ENCODE assay signal across 13 mouse cellular contexts in genomic region chr15:11457278-11457677, GRCm38 (mm10).
"Had no signal": no experiment of that assay in that cellular context is flagged by ENCODE, and none has a peak within 500 bp of the region (broad histone marks: within the 10 kb centered on the region; RNA-seq: fewer than 3 reads in every experiment).

No protein-coding gene starts in this region.

- H3K4me3 ChIP-seq: liver, embryonic 12.5 days; midbrain, embryonic 10.5 days; neural tube, embryonic 12.5 days had no signal

- H3K27me3 ChIP-seq: liver, embryonic 12.5 days; neural tube, embryonic 12.5 days had no signal

- H3K9me3 ChIP-seq: liver, embryonic 12.5 days; midbrain, embryonic 10.5 days; neural tube, embryonic 12.5 days had no signal

- ATAC-seq: liver, embryonic 12.5 days had no signal

- H3K9ac ChIP-seq: liver, embryonic 12.5 days; lung, embryonic 14.5 days; neural tube, embryonic 12.5 days had no signal

- H3K27ac ChIP-seq: kidney, postnatal 0 days; liver, embryonic 12.5 days; midbrain, embryonic 10.5 days; neural tube, embryonic 12.5 days; stomach, postnatal 0 days had no signal

- DNase-seq: kidney, postnatal 36 days; layer of hippocampus, adult 9-11 months; left cerebral cortex, postnatal 4 days; lung, embryonic 14.5 days; lung, postnatal 10 days; lung, postnatal 4 days; midbrain, embryonic 14.5 days; thymus, postnatal 4 days had no signal

- H3K4me1 ChIP-seq: liver, embryonic 12.5 days; neural tube, embryonic 12.5 days had no signal

- H3K36me3 ChIP-seq: liver, embryonic 12.5 days; midbrain, embryonic 10.5 days; neural tube, embryonic 12.5 days had no signal

- H3K4me2 ChIP-seq: liver, embryonic 12.5 days; lung, embryonic 14.5 days; neural tube, embryonic 12.5 days had no signal
